Mouse (Mus musculus): ENCODE data around the gene Rnf141. TPM values are rescaled to one million over a fixed set of nuclear protein-coding genes. Genes with fewer than 3 reads are reported as not detected.

Gene Rnf141
- polyA plus RNA-seq (2014; fragmentation: Nextera tagmentation; extraction: Ambion mirVana): 30.8 and 31.3 TPM in 2 replicates

GRCm38 (mm10) chr7:110843916-110844874 is at the start of gene Rnf141:
TSS of gene Rnf141 (minus strand) at chr7:110844457.
- Histone ChIP-seq H3K9ac (ENCODE audit: low read length) (peak within 1 kb of the TSS; percentile 82), H3K9me3 (ENCODE audit: control insufficient read depth, low read length) (no peaks in the 10 kb centered on the region), H3K4me3 (ENCODE audit: low read depth, low read length) (peak within 1 kb of the TSS; percentile 79), H3K4me2 (ENCODE audit: low read depth) (peak within 1 kb of the TSS; percentile 86), H3K27ac (ENCODE audit: low read depth, low read length) (peak within 1 kb of the TSS; percentile 76; the same call in 1 of the 2 replicates), H3K4me1 (ENCODE audit: control insufficient read depth, insufficient read depth, low read length) (peaks cover 3% of the 10 kb centered on the region; the same call in 1 of the 2 replicates), H3K36me3 (ENCODE audit: control insufficient read depth, insufficient read depth, low read length) (no peaks in the 10 kb centered on the region), H3K27me3 (ENCODE audit: control insufficient read depth, insufficient read depth, low read length) (no peaks in the 10 kb centered on the region)
- DNase-seq (ENCODE audit: low spot score): peak; percentile 94
- ATAC-seq (ENCODE audit: insufficient read depth, low FRiP score, low TSS enrichment): peak; percentile 94
- 0% methylated on average over 42 of the region's 42 CpGs for WGBS

DNA sequence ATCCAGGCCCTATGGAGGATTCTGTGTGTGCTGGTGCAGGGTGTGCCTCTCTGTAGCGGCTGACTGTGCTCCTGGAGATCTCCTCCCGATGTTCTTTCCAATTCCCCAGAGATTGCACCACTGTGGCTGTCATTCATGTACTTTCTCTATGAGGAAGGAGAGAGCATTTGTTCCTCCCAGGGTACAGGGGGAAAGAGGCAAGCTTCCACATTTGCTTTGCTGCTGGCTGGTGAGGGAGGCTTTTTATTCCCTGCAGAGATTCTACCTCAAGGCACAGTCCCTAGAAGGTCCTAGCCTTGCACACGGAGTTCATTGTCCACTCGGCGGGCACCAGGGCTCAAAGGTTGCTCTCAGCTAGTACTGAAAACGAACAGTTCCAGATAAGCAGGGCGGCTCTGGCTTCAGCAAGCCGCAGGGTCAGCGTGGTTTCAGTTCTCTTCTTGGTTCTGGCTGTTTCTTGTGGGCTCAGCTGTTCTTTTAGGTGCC is 47.3 kb upstream of the Rnf141 start:
- Histone ChIP-seq H3K9me3 (ENCODE audit: control insufficient read depth, low read length) (no peaks in the 10 kb centered on the region), H3K27me3 (ENCODE audit: control insufficient read depth, insufficient read depth, low read length) (no peaks in the 10 kb centered on the region), H3K36me3 (ENCODE audit: control insufficient read depth, insufficient read depth, low read length) (no peaks in the 10 kb centered on the region), H3K9ac (ENCODE audit: low read length) (no peak overlapping the region), H3K4me1 (ENCODE audit: control insufficient read depth, insufficient read depth, low read length) (no peaks in the 10 kb centered on the region), H3K4me2 (ENCODE audit: low read depth) (no peak overlapping the region), H3K27ac (ENCODE audit: low read depth, low read length) (no peak overlapping the region), H3K4me3 (ENCODE audit: low read depth, low read length) (no peak overlapping the region)
- ATAC-seq (ENCODE audit: insufficient read depth, low FRiP score, low TSS enrichment) (no peak), DNase-seq (ENCODE audit: low spot score) (no peak)
- 80% methylated on average over 9 of the region's 9 CpGs for WGBS

DNA sequence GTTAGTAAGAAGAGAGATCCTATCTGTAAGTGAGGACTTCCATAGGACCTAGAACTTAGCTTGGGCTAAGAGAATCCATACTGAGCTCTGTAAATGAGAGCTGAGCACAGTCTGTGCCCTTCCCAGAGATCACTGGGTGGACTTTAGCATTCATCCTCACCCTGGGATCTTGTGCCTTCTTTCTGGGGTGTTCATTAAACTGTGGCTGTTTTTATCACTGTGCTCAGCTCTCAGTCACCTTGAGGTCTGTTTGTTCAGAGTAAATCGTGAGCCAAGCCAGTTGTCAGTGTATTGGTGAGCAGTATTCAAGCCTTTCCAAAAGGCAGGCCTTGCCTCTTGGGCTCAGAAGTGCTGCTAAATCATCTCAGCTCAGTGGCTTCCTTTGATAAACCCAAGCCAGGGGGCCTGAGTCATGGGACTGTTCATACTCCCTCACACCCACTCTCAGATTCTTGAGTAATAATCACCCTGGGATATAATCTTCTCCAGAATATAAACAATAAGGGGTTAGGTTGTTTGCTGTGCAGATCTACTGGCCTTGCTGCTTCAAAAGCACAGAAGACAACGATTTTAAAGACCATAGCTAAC is 37.6 kb upstream of the Rnf141 start:
- 79% methylated on average over 2 of the region's 2 CpGs for WGBS
- no peak for ATAC-seq (ENCODE audit: insufficient read depth, low FRiP score, low TSS enrichment)
- no peak overlapping the region for H3K27ac ChIP-seq (ENCODE audit: low read depth, low read length)

DNA sequence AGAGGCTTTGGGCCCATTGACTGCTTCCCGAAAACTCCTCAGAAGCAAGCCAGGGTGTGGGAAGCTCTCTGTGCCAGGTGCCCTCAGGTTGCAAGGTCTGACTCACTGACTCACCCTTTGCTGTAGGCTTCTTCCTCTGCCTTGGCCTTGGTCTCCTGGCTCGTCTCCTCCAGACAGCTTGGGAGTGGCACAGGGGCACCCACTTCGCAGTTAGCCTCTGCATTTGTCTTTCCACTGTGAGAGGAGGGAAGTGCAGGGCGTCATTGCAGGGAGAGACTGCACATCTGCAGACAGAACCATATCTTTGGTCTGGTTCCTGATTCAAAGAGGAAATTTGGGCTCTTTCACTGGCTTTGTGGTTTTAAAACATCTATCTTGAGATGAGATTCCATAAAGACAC is 33.8 kb upstream of the Rnf141 start:
- H3K36me3 ChIP-seq (ENCODE audit: control insufficient read depth, insufficient read depth, low read length): no peaks in the 10 kb centered on the region
- H3K27me3 ChIP-seq (ENCODE audit: control insufficient read depth, insufficient read depth, low read length): no peaks in the 10 kb centered on the region
- DNase-seq (ENCODE audit: low spot score) (no peak), ATAC-seq (ENCODE audit: insufficient read depth, low FRiP score, low TSS enrichment) (no peak)
- WGBS: 84% methylated on average over 4 of the region's 4 CpGs
- H3K4me1 ChIP-seq (ENCODE audit: control insufficient read depth, insufficient read depth, low read length): no peaks in the 10 kb centered on the region
- H3K9me3 ChIP-seq (ENCODE audit: control insufficient read depth, low read length): no peaks in the 10 kb centered on the region
- H3K9ac ChIP-seq (ENCODE audit: low read length): no peak overlapping the region
- H3K27ac ChIP-seq (ENCODE audit: low read depth, low read length): no peak overlapping the region
- no peak overlapping the region for H3K4me2 ChIP-seq (ENCODE audit: low read depth)
- H3K4me3 ChIP-seq (ENCODE audit: low read depth, low read length): no peak overlapping the region

More for the DNA sequence above, 37.6 kb upstream of the Rnf141 start:
- Histone ChIP-seq H3K4me1 (ENCODE audit: control insufficient read depth, insufficient read depth, low read length) (no peaks in the 10 kb centered on the region), H3K36me3 (ENCODE audit: control insufficient read depth, insufficient read depth, low read length) (no peaks in the 10 kb centered on the region), H3K27me3 (ENCODE audit: control insufficient read depth, insufficient read depth, low read length) (no peaks in the 10 kb centered on the region), H3K9ac (ENCODE audit: low read length) (no peak overlapping the region), H3K4me2 (ENCODE audit: low read depth) (no peak overlapping the region), H3K4me3 (ENCODE audit: low read depth, low read length) (no peak overlapping the region), H3K9me3 (ENCODE audit: control insufficient read depth, low read length) (no peaks in the 10 kb centered on the region)
- DNase-seq (ENCODE audit: low spot score): no peak

DNA sequence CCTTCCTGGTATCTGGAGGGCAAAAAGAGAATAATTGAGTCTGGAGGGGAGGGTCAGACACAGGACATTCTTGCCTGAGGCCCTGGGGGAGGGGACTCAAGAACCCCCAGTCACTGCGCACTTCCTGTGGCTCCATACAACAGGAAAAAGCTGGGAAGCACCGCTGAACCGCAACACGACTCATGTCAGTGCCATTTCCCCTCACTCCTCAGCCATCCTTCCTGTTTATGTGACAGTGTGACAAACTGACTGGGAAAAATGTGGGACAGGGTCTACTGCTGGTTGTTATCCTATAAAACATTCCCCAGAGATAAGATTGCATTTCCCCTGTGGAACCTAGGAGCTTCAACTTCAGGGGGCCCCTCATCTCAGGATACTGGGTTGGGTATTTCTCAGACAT is 32.7 kb upstream of the Rnf141 start:
- DNase-seq (ENCODE audit: low spot score): no peak
- Histone ChIP-seq H3K9me3 (ENCODE audit: control insufficient read depth, low read length) (no peaks in the 10 kb centered on the region), H3K27ac (ENCODE audit: low read depth, low read length) (no peak overlapping the region), H3K27me3 (ENCODE audit: control insufficient read depth, insufficient read depth, low read length) (no peaks in the 10 kb centered on the region), H3K4me1 (ENCODE audit: control insufficient read depth, insufficient read depth, low read length) (no peaks in the 10 kb centered on the region), H3K9ac (ENCODE audit: low read length) (no peak overlapping the region), H3K4me2 (ENCODE audit: low read depth) (no peak overlapping the region), H3K36me3 (ENCODE audit: control insufficient read depth, insufficient read depth, low read length) (no peaks in the 10 kb centered on the region), H3K4me3 (ENCODE audit: low read depth, low read length) (no peak overlapping the region)
- no peak for ATAC-seq (ENCODE audit: insufficient read depth, low FRiP score, low TSS enrichment)
- 91% methylated on average over 4 of the region's 4 CpGs for WGBS

- Histone ChIP-seq H3K9me3 (ENCODE audit: control insufficient read depth, low read length) (no peaks in the 10 kb centered on the region), H3K36me3 (ENCODE audit: control insufficient read depth, insufficient read depth, low read length) (no peaks in the 10 kb centered on the region), H3K4me1 (ENCODE audit: control insufficient read depth, insufficient read depth, low read length) (no peaks in the 10 kb centered on the region), H3K9ac (ENCODE audit: low read length) (no peak overlapping the region), H3K27ac (ENCODE audit: low read depth, low read length) (no peak overlapping the region), H3K4me3 (ENCODE audit: low read depth, low read length) (no peak overlapping the region), H3K27me3 (ENCODE audit: control insufficient read depth, insufficient read depth, low read length) (no peaks in the 10 kb centered on the region), H3K4me2 (ENCODE audit: low read depth) (no peak overlapping the region)
- no peak for DNase-seq (ENCODE audit: low spot score)
- 69% methylated on average over 5 of the region's 5 CpGs for WGBS
- ATAC-seq (ENCODE audit: insufficient read depth, low FRiP score, low TSS enrichment): no peak
These were observed 24.6 kb upstream of the Rnf141 start for GRCm38 (mm10) chr7:110868807-110869206.

- no peak for ATAC-seq (ENCODE audit: insufficient read depth, low FRiP score, low TSS enrichment)
- Histone ChIP-seq H3K9ac (ENCODE audit: low read length) (no peak overlapping the region), H3K4me2 (ENCODE audit: low read depth) (no peak overlapping the region), H3K4me1 (ENCODE audit: control insufficient read depth, insufficient read depth, low read length) (no peaks in the 10 kb centered on the region), H3K27ac (ENCODE audit: low read depth, low read length) (no peak overlapping the region), H3K27me3 (ENCODE audit: control insufficient read depth, insufficient read depth, low read length) (no peaks in the 10 kb centered on the region), H3K36me3 (ENCODE audit: control insufficient read depth, insufficient read depth, low read length) (no peaks in the 10 kb centered on the region), H3K9me3 (ENCODE audit: control insufficient read depth, low read length) (no peaks in the 10 kb centered on the region), H3K4me3 (ENCODE audit: low read depth, low read length) (no peak overlapping the region)
- no peak for DNase-seq (ENCODE audit: low spot score)
- WGBS: 83% methylated on average over 6 of the region's 6 CpGs
These were observed 22.9 kb upstream of the Rnf141 start for GRCm38 (mm10) chr7:110867116-110867515.

GRCm38 (mm10) chr7:110866021-110866420 is 21.8 kb upstream of the Rnf141 start:
- no peak for ATAC-seq (ENCODE audit: insufficient read depth, low FRiP score, low TSS enrichment)
- whole genome bisulfite sequencing: 92% methylated on average over 3 of the region's 3 CpGs
- no peak overlapping the region for H3K9ac ChIP-seq (ENCODE audit: low read length)
- no peaks in the 10 kb centered on the region for H3K4me1 ChIP-seq (ENCODE audit: control insufficient read depth, insufficient read depth, low read length)
- H3K4me3 ChIP-seq (ENCODE audit: low read depth, low read length): no peak overlapping the region
- H3K9me3 ChIP-seq (ENCODE audit: control insufficient read depth, low read length): no peaks in the 10 kb centered on the region
- H3K4me2 ChIP-seq (ENCODE audit: low read depth): no peak overlapping the region
- no peaks in the 10 kb centered on the region for H3K27me3 ChIP-seq (ENCODE audit: control insufficient read depth, insufficient read depth, low read length)
- no peaks in the 10 kb centered on the region for H3K36me3 ChIP-seq (ENCODE audit: control insufficient read depth, insufficient read depth, low read length)
- no peak for DNase-seq (ENCODE audit: low spot score)
- H3K27ac ChIP-seq (ENCODE audit: low read depth, low read length): no peak overlapping the region
